Mouse (Mus musculus) heart, embryonic 12.5 days (tissue): ENCODE data around the gene Dnpep. TPM values are rescaled to one million over a fixed set of nuclear protein-coding genes. Genes with fewer than 3 reads are reported as not detected.

Experiments used
- ATAC-seq: fragments of 200-750 bp; cut with Nextera tagmentation; 2 replicates; pipeline ENCODE4 v1.8.0; 2017; ENCODE audit warnings: moderate TSS enrichment, moderate library complexity; ENCODE audit not compliant: insufficient number of reproducible peaks, low FRiP score
- H3K27ac ChIP-seq: fragments of 300-500 bp; sonication (generic); 2 replicates; pipeline ENCODE4 v1.5.1; 2016; ENCODE audit warnings: mild to moderate bottlenecking, moderate library complexity; ENCODE audit not compliant: poor library complexity, severe bottlenecking
- H3K27me3 ChIP-seq: fragments of 300-500 bp; sonication (generic); replicated peaks from 2 replicates; pipeline ENCODE4 v1.6.1; 2016; ENCODE audit warnings: mild to moderate bottlenecking, moderate library complexity
- H3K36me3 ChIP-seq: fragments of 300-500 bp; sonication (generic); 2 replicates; pipeline ENCODE4 v1.6.1; 2016; ENCODE audit warnings: mild to moderate bottlenecking, moderate library complexity
- H3K4me1 ChIP-seq: fragments of 300-500 bp; sonication (generic); replicated peaks from 2 replicates; pipeline ENCODE4 v1.6.1; 2016; ENCODE audit warnings: mild to moderate bottlenecking
- H3K4me2 ChIP-seq: fragments of 300-500 bp; sonication (generic); 2 replicates; pipeline ENCODE4 v1.6.1; 2016; ENCODE audit warnings: mild to moderate bottlenecking, moderate library complexity
- H3K4me3 ChIP-seq: fragments of 300-500 bp; sonication (generic); 2 replicates; pipeline ENCODE4 v1.5.1; 2016; ENCODE audit warnings: mild to moderate bottlenecking
- H3K9ac ChIP-seq: fragments of 300-500 bp; sonication (generic); 2 replicates; pipeline ENCODE4 v1.6.1; 2016; ENCODE audit warnings: mild to moderate bottlenecking, moderate library complexity
- H3K9me3 ChIP-seq: fragments of 300-500 bp; sonication (generic); replicated peaks from 2 replicates; pipeline ENCODE4 v1.6.1; 2016; ENCODE audit warnings: mild to moderate bottlenecking, moderate library complexity
- WGBS: fragments of 180-500 bp; shearing (Covaris S2); methylation state at CpG from one replicate; pipeline ENCODE4 v1.1.7; 2016; 5-methylcytosine and 5-hydroxymethylcytosine counted together
- polyA plus RNA-seq: library from polyadenylated mRNA; unstranded; fragments of >200 nt; fragmentation: Nextera tagmentation; extraction: Ambion mirVana; gene quantifications from 2 replicates; pipeline ENCODE4 v1.2.1, GENCODE M21; 2016

The Dnpep gene
- polyA plus RNA-seq: 113 TPM in 2 replicates

DNA sequence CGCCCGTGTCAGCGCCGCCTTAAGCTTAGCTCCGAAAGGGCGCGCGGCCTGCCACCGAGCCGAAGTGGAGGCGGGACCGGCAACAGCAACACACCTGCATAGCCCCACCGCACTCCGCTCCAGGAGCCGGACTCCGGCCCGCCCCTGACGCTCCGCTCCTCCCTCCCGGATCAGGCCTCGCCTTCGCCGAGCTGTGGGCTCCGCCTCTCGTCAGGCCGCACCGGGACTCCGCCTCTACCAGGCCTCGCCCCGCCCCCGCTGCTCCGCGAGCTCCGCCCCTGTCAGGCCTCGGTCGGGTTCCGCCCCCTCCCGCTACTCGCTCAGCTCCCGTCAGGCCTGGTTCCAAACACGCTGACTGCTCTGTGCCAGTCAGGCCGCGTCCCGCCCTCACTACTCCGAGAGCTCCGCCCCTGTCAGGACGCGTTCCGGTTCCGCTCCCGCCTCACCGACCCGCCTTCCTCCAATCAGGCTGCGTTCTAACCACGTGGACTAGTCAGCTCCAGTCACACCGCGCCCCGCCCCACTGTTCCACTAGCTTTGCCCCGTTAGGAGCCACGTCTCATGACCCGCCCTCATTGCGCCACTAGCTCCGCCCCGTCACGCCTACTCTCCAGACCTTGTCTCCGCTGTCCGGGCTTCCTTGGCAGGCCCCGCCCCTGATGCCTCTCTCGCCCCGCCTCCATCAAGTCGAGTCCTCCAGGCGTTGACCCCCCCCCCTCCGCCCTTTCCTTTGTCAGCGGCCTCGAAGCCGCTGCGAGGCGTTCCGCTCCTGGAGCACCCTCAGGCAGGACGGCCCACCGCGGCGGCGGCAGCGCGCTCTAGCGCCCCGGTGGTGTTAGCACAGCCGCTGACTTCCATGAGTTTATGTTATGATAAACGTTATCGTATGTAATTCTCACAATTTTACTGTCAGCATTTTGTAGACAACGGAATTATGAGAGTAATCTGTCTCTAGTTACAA, at the start of gene Dnpep:
Gene Dnpep, minus strand, starts transcription at position 750 of the 961 bp plus-strand sequence.
- H3K9ac ChIP-seq: peak within 1 kb of the TSS; percentile 77
- peak within 1 kb of the TSS; percentile 92 for H3K4me2 ChIP-seq
- H3K27me3 ChIP-seq: no peaks in the 10 kb centered on the region
- peak within 1 kb of the TSS; percentile 68 for H3K4me3 ChIP-seq
- peak; percentile 98 for ATAC-seq
- peaks cover 11% of the 10 kb centered on the region for H3K4me1 ChIP-seq
- H3K9me3 ChIP-seq: no peaks in the 10 kb centered on the region
- peak within 1 kb of the TSS; percentile 92 for H3K27ac ChIP-seq
- under 1% methylated on average over 91 of the region's 92 CpGs for WGBS
- H3K36me3 ChIP-seq: peaks cover 31% of the 10 kb centered on the region

DNA sequence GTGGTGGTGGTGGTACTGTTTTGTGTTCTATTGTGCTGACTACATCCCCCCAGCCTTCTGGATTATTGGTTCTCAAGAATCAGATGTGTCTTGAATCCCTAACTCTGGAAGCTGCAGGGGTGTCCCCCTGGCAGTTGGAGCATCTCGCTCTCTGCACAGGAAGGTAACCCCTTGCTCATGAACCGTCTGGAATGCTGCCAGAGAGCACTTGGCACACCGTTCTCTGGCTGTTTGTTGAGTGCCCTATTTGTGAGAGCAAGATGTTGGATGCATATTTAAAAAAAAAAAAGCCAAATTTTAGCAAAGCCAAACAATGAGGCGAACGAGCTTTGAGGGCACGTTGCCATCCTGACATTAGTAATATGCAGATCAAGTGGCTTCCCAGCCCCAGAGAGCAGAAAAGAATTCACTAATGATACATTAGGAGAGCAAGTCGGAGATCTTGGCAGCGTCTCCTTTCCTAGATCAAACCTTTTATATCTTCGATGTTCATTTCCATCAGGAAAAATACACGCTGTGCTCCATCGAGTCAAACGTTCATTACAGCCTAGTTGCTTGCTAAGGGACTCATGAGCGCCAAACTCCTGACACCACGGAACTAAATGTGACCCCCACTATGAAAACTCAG, 47.8 kb upstream of the Dnpep start:
- ATAC-seq: no peak
- peaks cover 66% of the 10 kb centered on the region for H3K4me1 ChIP-seq
- no peak overlapping the region for H3K9ac ChIP-seq
- H3K4me3 ChIP-seq: no peak overlapping the region
- H3K27ac ChIP-seq: no peak overlapping the region
- H3K27me3 ChIP-seq: 0 out of 2 replicates have a peak, but pooled peaks cover 5% of the 10 kb centered on the region
- no peaks in the 10 kb centered on the region for H3K9me3 ChIP-seq
- H3K4me2 ChIP-seq: no peak overlapping the region
- WGBS: 80% methylated on average over 14 of the region's 14 CpGs
- peaks cover 57% of the 10 kb centered on the region for H3K36me3 ChIP-seq

DNA sequence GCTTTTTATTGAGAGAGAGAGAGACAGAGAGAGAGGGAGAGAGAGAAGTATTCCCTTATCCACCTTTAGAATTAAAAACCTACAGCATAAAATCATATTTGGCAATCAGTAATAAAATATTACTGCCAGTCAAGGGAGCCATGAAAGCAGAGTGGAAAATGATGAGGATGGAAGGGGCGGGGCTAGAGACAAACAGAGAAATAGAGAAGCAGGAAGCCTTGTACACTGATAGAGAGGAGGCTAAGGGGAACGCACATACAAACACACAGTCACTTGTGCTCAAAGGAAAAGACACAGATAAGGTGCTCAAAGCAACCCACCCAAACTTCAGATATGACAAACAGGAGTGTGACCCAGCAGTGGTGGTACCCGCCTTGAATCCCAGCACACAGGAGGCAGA, 46.1 kb upstream of the Dnpep start:
- 0 out of 2 replicates have a peak, but pooled peaks cover 5% of the 10 kb centered on the region for H3K27me3 ChIP-seq
- no peak overlapping the region for H3K4me3 ChIP-seq
- H3K36me3 ChIP-seq: peaks cover 57% of the 10 kb centered on the region
- H3K27ac ChIP-seq: no peak overlapping the region
- no peaks in the 10 kb centered on the region for H3K9me3 ChIP-seq
- no peak overlapping the region for H3K4me2 ChIP-seq
- H3K9ac ChIP-seq: no peak overlapping the region
- H3K4me1 ChIP-seq: peaks cover 65% of the 10 kb centered on the region
- no peak for ATAC-seq
- 62% methylated on average over 3 of the region's 3 CpGs for WGBS

DNA sequence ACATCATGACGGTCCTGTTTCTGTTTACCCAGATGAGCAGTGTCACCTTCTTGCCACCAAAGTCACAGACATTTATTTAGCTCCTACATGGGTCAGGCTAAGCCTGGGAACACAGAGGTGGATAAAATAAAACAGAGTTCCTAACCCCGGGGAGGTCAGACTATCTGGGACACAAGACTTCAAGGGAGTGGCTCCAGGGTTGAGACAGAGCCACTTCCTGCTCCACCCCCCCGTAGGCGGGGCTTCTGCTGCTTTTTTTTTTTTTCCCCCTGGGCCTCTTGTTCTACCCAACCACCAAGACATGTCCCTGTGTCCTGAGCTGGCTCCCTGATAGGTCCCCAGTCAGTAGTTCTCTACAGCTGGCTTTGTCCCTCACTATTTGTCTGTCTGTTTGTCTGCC, 44.0 kb upstream of the Dnpep start:
- 0 out of 2 replicates have a peak, but pooled peaks cover 5% of the 10 kb centered on the region for H3K27me3 ChIP-seq
- no peaks in the 10 kb centered on the region for H3K9me3 ChIP-seq
- H3K4me1 ChIP-seq: peaks cover 84% of the 10 kb centered on the region
- peak overlapping the region; percentile 63 for H3K4me3 ChIP-seq
- H3K4me2 ChIP-seq: peak overlapping the region; percentile 79
- 25% methylated on average over 4 of the region's 4 CpGs for WGBS
- peaks cover 47% of the 10 kb centered on the region for H3K36me3 ChIP-seq
- H3K27ac ChIP-seq: peak overlapping the region; percentile 98
- H3K9ac ChIP-seq: peak overlapping the region; percentile 86
- 0 out of 2 replicates have a peak, but pooled peaks have one; percentile 5 for ATAC-seq

DNA sequence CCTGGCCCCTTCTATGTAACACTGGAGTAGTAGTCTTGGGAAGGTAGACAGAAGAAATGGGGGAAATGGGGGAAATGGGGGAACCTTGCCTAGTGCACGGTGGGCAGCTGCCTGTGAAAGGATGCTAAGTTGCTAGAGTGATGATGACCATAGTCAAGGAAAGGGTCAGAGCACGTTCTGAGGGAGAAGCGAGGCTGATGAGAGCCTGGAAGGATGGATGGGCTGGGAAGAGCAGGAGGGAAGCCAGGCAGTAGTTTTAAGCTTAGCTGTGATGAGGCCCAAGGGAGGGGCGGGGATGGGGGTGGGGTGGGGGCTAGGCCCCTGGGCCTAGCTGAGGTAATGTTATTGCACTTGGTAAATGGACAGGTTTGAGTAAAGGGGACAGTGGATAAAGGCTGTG, 43.3 kb upstream of the Dnpep start:
- Histone ChIP-seq H3K4me1 (peaks cover 80% of the 10 kb centered on the region), H3K36me3 (peaks cover 41% of the 10 kb centered on the region), H3K4me3 (peak overlapping the region; percentile 63), H3K9me3 (no peaks in the 10 kb centered on the region), H3K27me3 (0 out of 2 replicates have a peak, but pooled peaks cover 5% of the 10 kb centered on the region), H3K27ac (peak overlapping the region; percentile 98), H3K9ac (peak overlapping the region; percentile 86), H3K4me2 (peak overlapping the region; percentile 79)
- WGBS: 18% methylated on average over 4 of the region's 4 CpGs
- ATAC-seq: no peak

DNA sequence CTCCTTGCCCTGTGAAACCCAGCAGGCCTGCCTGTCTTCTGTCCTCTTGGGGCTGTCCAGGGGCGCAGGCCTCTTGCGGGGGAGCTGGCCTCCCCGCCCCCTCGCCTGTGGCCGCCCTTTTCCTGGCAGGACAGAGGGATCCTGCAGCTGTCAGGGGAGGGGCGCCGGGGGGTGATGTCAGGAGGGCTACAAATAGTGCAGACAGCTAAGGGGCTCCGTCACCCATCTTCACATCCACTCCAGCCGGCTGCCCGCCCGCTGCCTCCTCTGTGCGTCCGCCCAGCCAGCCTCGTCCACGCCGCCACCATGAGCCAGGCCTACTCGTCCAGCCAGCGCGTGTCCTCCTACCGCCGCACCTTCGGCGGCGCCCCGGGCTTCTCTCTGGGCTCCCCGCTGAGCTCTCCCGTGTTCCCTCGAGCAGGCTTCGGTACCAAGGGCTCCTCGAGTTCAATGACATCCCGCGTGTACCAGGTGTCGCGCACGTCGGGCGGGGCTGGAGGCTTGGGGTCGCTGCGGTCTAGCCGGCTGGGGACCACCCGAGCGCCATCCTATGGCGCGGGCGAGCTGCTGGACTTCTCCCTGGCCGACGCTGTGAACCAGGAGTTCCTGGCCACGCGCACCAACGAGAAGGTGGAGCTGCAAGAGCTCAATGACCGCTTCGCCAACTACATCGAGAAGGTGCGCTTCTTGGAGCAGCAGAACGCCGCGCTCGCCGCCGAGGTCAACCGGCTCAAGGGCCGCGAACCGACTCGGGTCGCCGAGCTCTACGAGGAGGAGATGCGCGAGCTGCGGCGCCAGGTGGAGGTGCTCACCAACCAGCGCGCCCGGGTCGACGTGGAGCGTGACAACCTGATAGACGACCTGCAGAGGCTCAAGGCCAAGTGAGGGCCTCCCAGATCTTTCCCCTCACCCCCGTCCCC, 42.6 kb upstream of the Dnpep start, which contains the start of gene Des:
Gene Des, plus strand, starts transcription at position 218 of the 920 bp plus-strand sequence.
- Histone ChIP-seq H3K9ac (peak within 1 kb of the TSS; percentile 86), H3K27ac (peak within 1 kb of the TSS; percentile 98), H3K36me3 (peaks cover 33% of the 10 kb centered on the region), H3K9me3 (no peaks in the 10 kb centered on the region), H3K4me3 (peak within 1 kb of the TSS; percentile 63), H3K4me2 (peak within 1 kb of the TSS; percentile 79), H3K4me1 (peaks cover 78% of the 10 kb centered on the region), H3K27me3 (0 out of 2 replicates have a peak, but pooled peaks cover 5% of the 10 kb centered on the region)
- WGBS: under 1% methylated on average over 80 of the region's 80 CpGs
- ATAC-seq: peak; percentile 76

DNA sequence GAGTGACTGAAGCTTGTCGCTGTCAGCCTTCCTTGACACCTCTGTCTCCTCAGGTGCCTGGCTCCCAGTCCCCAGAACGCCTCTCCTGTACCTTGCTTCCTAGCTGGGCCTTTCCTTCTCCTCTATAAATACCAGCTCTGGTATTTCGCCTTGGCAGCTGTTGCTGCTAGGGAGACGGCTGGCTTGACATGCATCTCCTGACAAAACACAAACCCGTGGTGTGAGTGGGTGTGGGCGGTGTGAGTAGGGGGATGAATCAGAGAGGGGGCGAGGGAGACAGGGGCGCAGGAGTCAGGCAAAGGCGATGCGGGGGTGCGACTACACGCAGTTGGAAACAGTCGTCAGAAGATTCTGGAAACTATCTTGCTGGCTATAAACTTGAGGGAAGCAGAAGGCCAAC, 41.6 kb upstream of the Dnpep start:
- H3K4me1 ChIP-seq: peaks cover 69% of the 10 kb centered on the region
- peak overlapping the region; percentile 63; the same call in 1 of the 2 replicates for H3K4me3 ChIP-seq
- peak overlapping the region; percentile 86 for H3K9ac ChIP-seq
- 0 out of 2 replicates have a peak, but pooled peaks cover 5% of the 10 kb centered on the region for H3K27me3 ChIP-seq
- H3K9me3 ChIP-seq: no peaks in the 10 kb centered on the region
- 25% methylated on average over 13 of the region's 13 CpGs for WGBS
- peak overlapping the region; percentile 98 for H3K27ac ChIP-seq
- peak overlapping the region; percentile 79 for H3K4me2 ChIP-seq
- 0 out of 2 replicates have a peak, but pooled peaks have one; percentile 40 for ATAC-seq
- H3K36me3 ChIP-seq: peaks cover 23% of the 10 kb centered on the region

DNA sequence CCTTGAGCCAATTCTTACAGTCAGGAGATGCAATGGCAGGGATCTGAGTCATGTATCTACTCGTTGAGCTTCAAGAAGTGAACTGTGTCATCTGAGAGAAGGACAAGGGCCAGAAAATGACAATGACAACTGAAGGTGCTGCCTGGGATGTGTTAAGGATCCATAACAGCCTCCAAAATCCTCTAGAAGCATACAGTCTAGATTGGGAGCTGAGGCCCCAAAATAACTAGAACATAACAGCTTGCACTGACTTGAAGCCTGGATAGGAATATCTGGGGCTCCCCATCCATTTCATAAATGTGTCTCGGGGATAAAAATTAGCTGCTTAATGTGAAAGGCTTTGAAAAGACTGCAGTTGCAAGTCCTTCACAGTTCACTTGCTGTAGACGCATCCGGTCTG, 40.2 kb upstream of the Dnpep start:
- Histone ChIP-seq H3K9ac (no peak overlapping the region), H3K4me3 (no peak overlapping the region), H3K36me3 (peaks cover 10% of the 10 kb centered on the region), H3K4me1 (peaks cover 62% of the 10 kb centered on the region), H3K4me2 (no peak overlapping the region), H3K27ac (peak overlapping the region; percentile 98; the same call in 1 of the 2 replicates), H3K27me3 (0 out of 2 replicates have a peak, but pooled peaks cover 5% of the 10 kb centered on the region), H3K9me3 (no peaks in the 10 kb centered on the region)
- ATAC-seq: no peak
- 80% methylated on average over 4 of the region's 4 CpGs for WGBS

DNA sequence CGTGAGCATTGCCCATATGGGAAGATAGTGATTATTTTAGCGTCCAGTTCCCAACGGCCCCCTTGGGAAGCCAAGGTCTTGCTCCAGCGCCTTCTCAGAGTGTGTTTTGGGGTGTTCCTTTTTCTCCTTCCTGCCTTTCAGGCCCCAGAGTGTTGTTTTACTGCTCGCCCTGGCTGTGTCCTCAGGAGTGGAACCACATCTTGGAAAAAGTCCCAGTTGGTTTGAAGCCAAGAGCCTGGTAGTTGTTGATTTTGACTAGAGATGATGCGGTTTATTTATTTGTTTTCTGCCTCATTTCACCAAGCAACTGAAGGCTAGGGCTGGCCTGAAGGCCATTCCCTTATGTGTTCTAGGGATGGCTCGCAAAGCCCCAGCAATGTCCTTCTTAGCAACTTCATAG, 39.5 kb upstream of the Dnpep start:
- no peaks in the 10 kb centered on the region for H3K9me3 ChIP-seq
- ATAC-seq: no peak
- no peak overlapping the region for H3K27ac ChIP-seq
- 68% methylated on average over 7 of the region's 7 CpGs for WGBS
- no peak overlapping the region for H3K4me2 ChIP-seq
- H3K4me3 ChIP-seq: no peak overlapping the region
- no peak overlapping the region for H3K9ac ChIP-seq
- peaks cover 54% of the 10 kb centered on the region for H3K4me1 ChIP-seq
- H3K36me3 ChIP-seq: peaks cover 2% of the 10 kb centered on the region
- 0 out of 2 replicates have a peak, but pooled peaks cover 5% of the 10 kb centered on the region for H3K27me3 ChIP-seq

DNA sequence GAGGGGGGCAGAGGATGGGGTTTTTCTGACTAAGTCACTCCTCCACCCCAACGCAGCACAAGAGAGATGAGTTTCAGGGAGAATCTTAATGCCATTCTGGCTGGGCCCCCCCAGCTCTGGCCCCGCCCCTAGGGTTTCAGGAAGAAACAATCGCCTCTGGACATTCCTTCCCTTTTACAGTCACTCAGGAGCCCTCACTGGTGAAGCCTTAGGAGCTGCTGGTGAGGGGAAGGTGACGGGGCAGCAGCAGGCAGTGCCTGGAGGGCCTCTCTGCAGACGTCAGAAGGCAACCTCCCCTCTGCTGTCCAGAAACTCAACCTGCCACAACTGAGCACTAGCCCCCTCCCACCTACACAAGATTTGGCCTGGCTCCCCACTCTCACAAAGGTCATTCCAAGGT, 31.5 kb upstream of the Dnpep start:
- no peaks in the 10 kb centered on the region for H3K36me3 ChIP-seq
- ATAC-seq: peak; percentile 51; the same call in 1 of the 2 replicates
- no peak overlapping the region for H3K4me3 ChIP-seq
- H3K4me2 ChIP-seq: no peak overlapping the region
- H3K27me3 ChIP-seq: no peaks in the 10 kb centered on the region
- no peak overlapping the region for H3K9ac ChIP-seq
- no peaks in the 10 kb centered on the region for H3K9me3 ChIP-seq
- H3K27ac ChIP-seq: peak overlapping the region; percentile 92
- peaks cover 62% of the 10 kb centered on the region for H3K4me1 ChIP-seq
- WGBS: 26% methylated on average over 5 of the region's 5 CpGs
